Mouse (Mus musculus) stomach, embryonic 16.5 days (tissue): Measurements from ENCODE around the gene Rasal3. TPM values are rescaled to one million over a fixed set of nuclear protein-coding genes. Genes with fewer than 3 reads are reported as not detected.

Experiments used
- microRNA-seq: library from miRNA; unstranded; fragments of <30 nt; microRNA quantifications from one replicate; pipeline ENCODE4, GENCODE M21; 2016
- polyA plus RNA-seq: library from polyadenylated mRNA; unstranded; fragments of >200 nt; fragmentation: Nextera tagmentation; extraction: Ambion mirVana; gene quantifications from 2 replicates; pipeline ENCODE4 v1.2.1, GENCODE M21; 2015

Rasal3 gene
- polyA plus RNA-seq, 1 experiment from 2014 or later, result 2.1 TPM

Small RNAs within 50 kb of the gene (microRNA-seq; reads per million reads assigned to microRNA genes)
- gene Gm22201, result not detected

Other genes starting within 250 kb of the Rasal3 start
- gene Notch3, start 236.7 kb downstream of the Rasal3 start, polyA plus RNA-seq, result 12.1 and 14.5 TPM in 2 replicates
- 14.4 and 25.3 TPM in 2 replicates for gene Ephx3, start 214.0 kb downstream of the Rasal3 start, polyA plus RNA-seq
- 51.7 and 58.0 TPM in 2 replicates for gene Brd4, start 118.9 kb downstream of the Rasal3 start, polyA plus RNA-seq
- 94.7 and 98.8 TPM in 2 replicates for gene Akap8, start 82.3 kb downstream of the Rasal3 start, polyA plus RNA-seq
- 72.0 and 78.9 TPM in 2 replicates for gene Akap8l, start 53.0 kb downstream of the Rasal3 start, polyA plus RNA-seq
- 23.7 and 24.5 TPM in 2 replicates for gene Wiz, start 14.1 kb downstream of the Rasal3 start, polyA plus RNA-seq
- 0.39 and 0.84 TPM in 2 replicates for gene Pglyrp2, start 20.6 kb upstream of the Rasal3 start, polyA plus RNA-seq
- 26.2 and 42.6 TPM in 2 replicates for gene Cyp4f39, start 49.1 kb upstream of the Rasal3 start, polyA plus RNA-seq
- gene Cyp4f17, start 102.5 kb upstream of the Rasal3 start, polyA plus RNA-seq, result 7.2 and 7.5 TPM in 2 replicates
- 26.4 and 28.7 TPM in 2 replicates for gene Cyp4f16, start 133.0 kb upstream of the Rasal3 start, polyA plus RNA-seq
- not detected in 2 replicates for gene Cyp4f37, start 217.7 kb upstream of the Rasal3 start, polyA plus RNA-seq